Mouse (Mus musculus): ENCODE measurements around the gene Ide.

- TF ChIP-seq EP300 (IDR thresholded peaks at IDR 0.05) = no peak
- TF ChIP-seq CTCF (IDR thresholded peaks at IDR 0.05) = no peak
Measured at GRCm38 (mm10) chr19:37279194-37279593, 58.5 kb downstream of the Ide start.

Data from lung, postnatal 0 days (tissue).